In genomic region chr1:178575706-178576105, GRCm38 (mm10) we compare ENCODE assay signal across 13 mouse cellular contexts. TPM values are rescaled to one million over a fixed set of nuclear protein-coding genes. Genes with fewer than 3 reads are reported as not detected.
"Had no signal": no experiment of that assay in that cellular context is flagged by ENCODE, and none has a peak within 500 bp of the region (broad histone marks: within the 10 kb centered on the region; RNA-seq: fewer than 3 reads in every experiment).

No protein-coding gene starts in this region.

- DNase-seq: cerebellum, adult 8-10 months; cerebellum, adult 9-11 months; embryo, embryonic 11 days; forebrain, postnatal 0 days; gastrocnemius, adult 2 months; gastrocnemius, postnatal 10 days; gastrocnemius, postnatal 14 days; gastrocnemius, postnatal 25 days; gastrocnemius, postnatal 36 days; heart, adult 11 months; heart, adult 18-20 months; heart, adult 2 months had no signal

RNA-seq across cellular contexts. Expression of gene Kif26b, which starts 46.8 kb away (rescaled TPM):
- polyA plus RNA-seq: erythroblast, embryonic 14.5 days had no signal
